Mouse (Mus musculus) left cerebral cortex, postnatal 10 days (tissue): ENCODE results near the gene Slc38a10. TPM values are rescaled to one million over a fixed set of nuclear protein-coding genes. Genes with fewer than 3 reads are reported as not detected.

Source experiments
- DNase-seq, 2 experiments: peaks; one replicate each; pipeline ENCODE4 v3.0.0; 2021 to 2022; ENCODE audit warnings: low spot score in 2 of 2, mixed read lengths in 1 of 2; ENCODE audit errors: extremely low spot score in 1 of 2
- intact Hi-C: fragments of 180-260 bp; cut with DNase I; formaldehyde crosslinking; loops from one replicate; pipeline ENCODE4 v1.15.1; 2025
- total RNA-seq, 2 experiments: library from RNA; stranded (reverse); gene quantifications; 2 replicates each; pipeline ENCODE4 v1.2.3; 2021

Slc38a10 gene
- total RNA-seq, 2 experiments from 2014 or later: 107 to 118 TPM

DNA sequence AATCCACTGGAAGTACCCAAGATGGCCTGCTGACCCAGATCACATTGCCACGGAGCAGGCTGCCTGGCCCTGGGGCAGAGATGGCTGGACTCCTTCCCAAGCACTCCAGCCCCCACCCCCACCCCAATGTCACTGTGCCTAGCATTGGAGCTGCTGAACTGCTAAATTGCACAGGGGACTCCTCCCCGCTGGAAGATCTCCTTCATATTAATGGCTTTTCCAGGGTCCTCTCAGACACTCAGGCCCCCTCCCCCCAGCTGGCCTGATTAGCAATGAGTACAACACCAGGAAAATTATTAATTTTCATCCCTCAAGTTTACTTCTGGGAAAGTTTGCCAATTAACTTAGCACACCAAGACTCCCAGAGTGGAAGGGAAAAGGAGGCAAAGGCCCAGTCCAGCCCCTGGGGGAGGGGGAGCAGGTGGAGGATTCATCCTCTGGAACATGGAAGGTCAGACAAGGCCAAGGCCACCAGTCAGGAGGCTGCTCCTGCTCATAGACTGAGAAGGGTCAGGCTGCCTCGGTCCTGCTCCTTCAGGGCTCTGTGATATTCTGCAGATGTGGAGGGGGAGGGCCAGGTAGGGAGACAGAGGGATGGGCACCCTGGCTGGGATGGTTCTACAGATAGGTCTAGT is 31.4 kb upstream of the Slc38a10 start:
- intact Hi-C loops: no loop called here
- no peak for DNase-seq

DNA sequence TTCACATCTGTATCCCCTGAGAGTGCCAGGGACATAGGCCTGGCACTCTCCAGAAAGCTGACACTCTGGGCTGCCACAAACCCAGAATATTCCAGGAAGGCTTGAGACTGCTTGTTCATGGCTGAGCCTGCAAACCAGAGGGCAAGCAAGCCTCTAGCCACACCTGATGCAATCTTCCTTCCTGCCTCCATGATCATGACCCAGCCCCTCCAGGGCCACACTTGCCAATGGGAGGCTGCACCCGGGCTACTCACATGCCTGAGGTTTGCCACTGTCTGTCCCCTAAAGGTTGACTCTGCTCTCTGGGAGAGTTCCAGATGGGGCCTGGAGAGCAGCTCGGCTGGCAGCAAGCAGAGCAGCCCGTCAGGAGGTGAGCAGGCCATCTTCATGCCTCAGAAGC is 30.2 kb upstream of the Slc38a10 start:
- intact Hi-C loops: no loop called here

DNA sequence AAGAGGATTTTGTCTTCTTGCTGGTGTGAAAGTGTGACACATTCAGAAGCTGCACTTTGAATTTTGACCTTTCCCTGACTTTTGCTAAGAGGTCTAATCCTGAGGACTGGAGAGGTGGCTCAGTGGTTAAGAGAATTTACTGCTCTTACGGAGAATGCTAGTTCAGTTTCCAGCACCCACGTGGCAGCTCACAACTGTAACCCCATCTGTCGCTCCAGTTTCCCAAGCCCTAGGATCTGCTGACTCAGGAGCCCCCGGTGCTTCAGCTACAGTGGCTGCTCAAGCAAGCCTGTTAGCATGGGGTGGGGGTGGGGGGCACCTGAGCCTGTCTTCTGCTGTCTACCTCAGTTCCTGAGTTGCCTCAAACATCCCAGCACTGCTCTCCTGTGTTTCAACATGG is 28.2 kb upstream of the Slc38a10 start:
- intact Hi-C loops: no loop called here
- no peak for DNase-seq

More for the DNA sequence above, 30.2 kb upstream of the Slc38a10 start:
- no peak for DNase-seq

DNA sequence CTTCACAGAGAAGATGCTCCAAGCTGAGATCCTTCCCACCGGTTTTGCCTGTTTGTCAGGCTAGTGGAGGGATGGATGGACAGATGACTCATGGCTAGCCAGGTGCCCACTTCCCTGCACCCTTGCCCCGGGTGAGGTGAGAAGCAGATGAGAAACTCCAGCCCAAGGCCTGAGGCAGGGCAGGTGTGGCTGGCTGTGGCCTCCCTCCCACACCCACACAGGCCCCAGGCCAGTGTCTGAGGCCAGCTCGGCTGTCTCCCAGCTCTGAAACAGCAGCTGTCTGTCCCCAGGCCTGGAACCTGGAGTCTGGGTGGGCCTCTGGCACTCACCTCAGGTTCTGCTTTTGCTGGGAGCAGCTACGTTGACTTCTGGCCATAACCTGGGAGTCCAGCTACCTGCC is 24.8 kb upstream of the Slc38a10 start:
- no peak for DNase-seq
- intact Hi-C loops: no loop called here

DNA sequence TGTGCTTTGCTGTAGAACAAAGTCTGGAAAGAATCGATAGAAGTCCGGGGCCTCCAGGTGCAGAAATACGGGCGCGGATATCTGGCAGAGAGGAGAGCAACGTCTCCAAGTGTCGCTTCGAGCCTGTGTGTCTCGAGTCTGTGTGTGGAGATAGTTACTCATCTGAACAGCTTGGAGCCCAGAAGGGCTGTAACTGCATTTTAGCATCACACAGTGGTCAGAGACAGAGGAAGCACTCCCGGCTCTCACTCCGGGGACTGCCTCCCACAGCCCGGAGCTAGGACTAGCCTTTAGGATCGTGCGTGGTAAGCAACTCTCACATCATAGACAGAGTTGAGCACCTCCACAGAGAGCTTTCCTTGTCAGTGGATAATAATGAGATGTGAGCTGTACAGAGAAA is 22.1 kb upstream of the Slc38a10 start:
- no peak for DNase-seq
- intact Hi-C loops: no loop called here

DNA sequence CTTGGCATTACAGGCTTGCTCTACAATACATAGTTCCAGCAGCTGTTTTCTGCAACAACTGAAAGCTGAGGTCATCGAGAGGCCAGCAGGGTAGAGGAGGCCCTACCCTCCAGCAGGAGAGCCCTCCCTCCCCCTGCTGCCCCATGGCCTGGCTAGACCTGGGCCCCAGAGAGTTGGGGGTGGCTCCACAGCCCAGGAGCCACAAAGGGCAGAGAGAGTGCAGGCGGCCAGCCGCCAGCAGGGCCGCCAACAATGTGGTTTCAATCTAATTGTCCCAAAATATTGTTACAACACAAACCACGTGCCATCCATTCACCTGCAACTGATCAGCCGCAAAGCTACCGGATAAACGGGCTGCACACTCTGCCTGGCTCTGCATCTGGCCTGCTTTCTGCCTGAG is 20.0 kb upstream of the Slc38a10 start:
- DNase-seq: no peak
- intact Hi-C loops: no loop called here

DNA sequence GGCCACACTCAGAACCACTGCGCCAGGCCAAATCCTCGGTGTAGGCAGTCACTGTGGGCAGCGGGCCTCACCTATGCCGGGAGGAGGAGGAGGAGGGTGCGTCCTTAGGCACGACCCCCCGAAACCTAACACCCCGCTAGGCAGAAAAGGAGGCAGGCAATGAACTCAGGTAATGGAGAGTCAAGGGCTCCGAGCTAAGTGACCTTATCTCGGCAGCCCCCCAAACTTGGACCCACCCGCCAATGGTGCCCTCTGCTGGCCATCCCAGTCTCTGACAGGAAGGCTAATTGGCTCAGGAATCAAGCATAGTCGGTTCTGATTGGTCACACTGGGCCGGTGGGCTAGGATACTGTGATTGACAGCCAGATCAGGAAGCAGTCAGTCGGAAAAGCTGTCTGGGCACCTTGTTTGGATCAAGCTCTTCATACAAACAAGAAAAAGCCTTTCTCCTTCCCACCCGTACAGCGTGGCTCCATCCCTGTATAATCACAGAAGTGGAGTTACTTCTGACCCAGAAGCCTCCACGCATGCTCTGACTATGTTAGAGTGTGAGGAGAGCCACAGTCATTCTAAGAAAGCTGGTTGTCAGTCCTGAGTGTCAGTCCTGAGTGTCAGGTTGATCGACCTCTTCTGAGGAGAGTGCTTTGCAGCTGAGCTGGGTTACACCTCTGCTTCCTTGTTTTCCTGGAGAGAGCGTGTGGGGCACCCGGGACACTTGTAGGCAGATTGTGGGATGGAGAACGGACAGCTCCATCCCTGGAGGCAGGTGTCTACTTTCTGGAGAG is 18.3 kb upstream of the Slc38a10 start:
- peak; percentile 67 to 88 for DNase-seq
- intact Hi-C loops: no loop called here

DNA sequence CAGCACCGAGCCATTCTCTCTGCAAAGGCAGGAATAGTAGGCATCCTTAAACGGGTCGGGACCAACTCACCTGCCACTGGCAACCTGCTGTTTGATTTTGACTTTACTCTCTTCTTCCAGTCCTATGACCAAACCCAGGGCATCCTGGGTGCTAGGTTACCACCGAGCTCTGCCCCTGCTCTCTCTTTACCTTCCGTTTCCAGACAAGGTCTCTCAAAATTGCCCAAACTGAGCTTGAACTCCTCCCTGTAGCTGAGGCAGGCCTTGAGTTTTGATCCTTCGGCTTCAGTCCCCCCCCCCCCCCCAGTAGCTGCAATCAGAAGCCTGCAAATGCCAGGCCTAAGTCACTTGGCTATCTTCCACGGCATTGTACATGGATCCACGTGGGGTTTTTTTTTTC is 17.4 kb upstream of the Slc38a10 start:
- no peak for DNase-seq
- intact Hi-C loops: no loop called here

DNA sequence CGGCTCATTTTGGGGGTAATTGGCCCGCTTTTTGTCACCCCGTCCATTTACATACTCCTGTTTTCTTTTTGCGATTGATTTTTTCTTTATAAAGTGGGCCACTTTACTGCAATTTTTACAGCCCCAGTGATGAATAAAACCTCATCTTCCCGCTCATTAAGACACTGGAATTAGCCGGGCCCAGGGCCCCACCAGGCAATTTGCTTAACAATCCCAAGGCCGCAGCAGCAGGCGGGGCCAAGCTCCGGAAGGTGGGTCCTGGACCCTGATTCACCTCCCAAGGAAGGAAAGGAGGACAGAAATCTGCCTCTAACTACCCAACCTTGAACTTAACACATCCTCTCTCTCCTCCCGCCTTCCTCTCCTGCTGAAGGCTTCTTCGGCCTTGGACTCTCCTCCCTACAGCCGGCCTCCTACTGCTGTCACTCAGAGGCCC is 16.8 kb upstream of the Slc38a10 start:
- intact Hi-C loops: no loop called here
- DNase-seq: no peak

DNA sequence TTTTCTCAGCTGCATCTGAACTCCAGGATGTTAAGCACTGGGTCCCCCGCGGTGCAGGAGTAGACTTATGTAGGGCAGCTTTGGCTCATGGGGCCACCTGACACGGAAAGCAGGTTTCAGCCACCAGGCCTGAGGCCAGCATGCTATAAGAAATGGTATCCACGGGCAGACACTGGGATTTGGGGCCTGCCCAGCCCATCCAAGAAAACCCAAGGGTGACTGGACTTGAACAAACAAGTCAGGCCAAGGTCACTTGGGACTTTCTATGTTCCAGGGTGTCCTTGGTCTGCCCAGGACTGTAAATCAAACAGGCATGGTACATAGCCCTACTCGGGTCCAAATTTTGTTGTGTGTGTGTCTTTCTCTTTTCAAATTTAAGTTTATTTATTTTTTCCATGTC is 15.9 kb upstream of the Slc38a10 start:
- DNase-seq: no peak
- intact Hi-C loops: no loop called here

DNA sequence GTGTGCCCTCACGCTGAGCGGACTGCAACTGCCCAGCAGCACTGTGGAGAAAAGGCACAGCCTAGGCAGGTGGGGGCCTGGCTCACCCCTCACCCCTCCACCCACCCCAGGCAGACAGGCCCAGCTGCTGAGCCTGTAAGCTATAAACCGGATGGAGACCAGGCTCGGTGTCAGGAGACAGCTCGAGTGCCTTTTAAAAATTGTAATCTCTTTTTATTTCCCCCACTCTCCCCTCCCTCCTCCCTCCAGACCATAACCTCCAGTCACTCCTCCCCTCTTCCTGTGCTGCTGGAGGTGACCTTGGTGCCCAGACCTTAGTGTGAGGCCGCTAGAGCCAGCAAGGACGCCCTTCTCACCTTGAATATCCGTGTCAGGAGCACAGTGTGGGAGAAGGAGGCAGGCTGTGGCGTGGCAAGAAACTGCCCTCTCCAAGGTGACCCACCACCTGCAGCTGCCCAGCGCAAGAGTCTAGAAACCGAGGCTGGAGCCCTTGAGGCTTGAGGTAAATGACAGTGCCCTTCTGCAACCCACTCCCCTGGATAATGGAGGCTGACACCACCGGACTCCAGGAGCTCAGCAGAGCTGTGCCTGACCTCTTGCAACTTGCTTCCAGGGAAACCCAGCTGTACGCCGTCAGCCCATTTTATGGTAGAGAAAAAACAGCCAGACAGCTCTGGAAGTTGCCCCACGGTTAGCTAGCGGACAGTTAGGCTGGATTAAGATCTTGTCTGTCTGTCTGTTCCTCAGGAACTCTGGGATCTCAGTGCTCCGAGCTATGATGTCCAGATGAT is 13.5 kb upstream of the Slc38a10 start:
- DNase-seq: no peak
- intact Hi-C loops: no loop called here

DNA sequence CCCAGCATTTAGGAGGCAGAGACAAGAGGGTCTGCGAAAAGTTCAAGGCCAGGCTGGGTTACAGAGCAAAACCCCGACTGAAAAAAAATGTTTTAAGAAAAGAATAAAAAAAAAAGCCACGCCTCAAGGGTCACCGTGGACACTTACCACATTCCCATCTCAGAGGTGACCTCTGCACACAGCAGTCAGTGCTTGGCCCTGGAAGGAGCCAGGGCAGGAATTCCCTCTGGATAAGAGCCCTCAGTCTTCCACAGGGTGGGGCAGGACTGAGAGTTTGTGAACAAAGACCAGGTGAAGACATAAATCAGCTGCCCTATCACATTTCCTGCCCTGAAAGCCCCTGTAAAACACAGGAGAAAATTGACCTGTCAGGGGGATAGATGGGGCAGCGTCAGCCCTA is 12.9 kb upstream of the Slc38a10 start:
- intact Hi-C loops: no loop called here
- DNase-seq: no peak

DNA sequence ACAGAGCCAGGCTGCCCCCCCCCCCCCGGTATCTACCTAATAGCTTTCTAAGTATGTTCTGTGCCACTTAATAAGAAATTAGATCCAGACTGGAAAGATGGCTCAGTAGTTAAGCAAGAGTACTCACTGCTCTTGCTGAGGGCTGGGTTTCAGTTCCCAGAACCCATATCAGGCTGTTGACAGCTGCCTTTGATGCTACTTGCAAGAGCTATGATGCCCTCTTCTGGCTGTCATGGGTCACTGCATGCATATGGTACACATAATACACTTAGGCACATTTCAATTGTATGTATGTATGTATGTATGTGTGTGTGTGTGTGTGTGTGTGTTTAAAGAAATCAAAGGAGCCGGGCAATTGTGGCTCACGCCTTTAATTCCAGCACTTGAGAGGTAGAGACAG is 12.1 kb upstream of the Slc38a10 start:
- intact Hi-C loops: no loop called here
- no peak for DNase-seq

DNA sequence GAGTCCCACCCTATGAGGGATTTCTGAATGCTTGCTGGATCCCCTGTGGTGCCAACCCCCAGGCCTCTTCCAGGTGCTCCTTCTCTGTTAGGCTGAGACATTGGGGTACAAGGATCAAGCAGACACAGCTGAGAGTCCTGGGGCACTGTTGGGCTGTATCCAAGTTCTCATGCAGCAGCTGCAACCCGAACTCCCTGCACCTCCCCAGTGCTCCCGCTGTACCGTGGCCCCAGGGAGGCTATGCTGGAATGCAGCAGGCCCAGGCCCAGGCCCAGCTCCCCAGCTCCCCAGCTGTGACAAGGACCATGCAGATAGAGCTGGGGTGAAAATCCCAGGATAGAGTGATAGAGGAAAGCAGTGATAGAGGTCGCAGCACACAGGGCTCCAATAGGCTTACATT is 10.1 kb upstream of the Slc38a10 start:
- intact Hi-C loops: no loop called here
- DNase-seq: no peak

DNA sequence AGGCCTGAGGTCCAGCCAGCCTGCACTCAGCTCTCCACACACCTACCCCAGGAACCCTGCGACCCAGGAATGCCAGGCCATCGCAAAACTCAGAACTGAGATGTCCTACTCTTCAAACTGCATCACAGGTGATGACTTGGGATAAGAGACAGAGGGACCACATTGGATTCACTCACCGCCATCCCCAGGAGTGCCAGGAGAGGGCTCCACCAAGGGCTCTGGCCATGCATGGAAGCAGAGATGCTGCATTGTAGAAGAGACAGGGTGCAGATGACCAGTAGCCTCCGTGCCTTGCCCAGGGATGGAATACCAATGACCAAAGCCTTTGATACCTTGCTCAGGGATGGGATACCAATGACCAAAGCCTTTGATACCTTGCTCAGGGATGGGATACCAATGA is 9.3 kb upstream of the Slc38a10 start:
- no peak for DNase-seq
- intact Hi-C loops: no loop called here

DNA sequence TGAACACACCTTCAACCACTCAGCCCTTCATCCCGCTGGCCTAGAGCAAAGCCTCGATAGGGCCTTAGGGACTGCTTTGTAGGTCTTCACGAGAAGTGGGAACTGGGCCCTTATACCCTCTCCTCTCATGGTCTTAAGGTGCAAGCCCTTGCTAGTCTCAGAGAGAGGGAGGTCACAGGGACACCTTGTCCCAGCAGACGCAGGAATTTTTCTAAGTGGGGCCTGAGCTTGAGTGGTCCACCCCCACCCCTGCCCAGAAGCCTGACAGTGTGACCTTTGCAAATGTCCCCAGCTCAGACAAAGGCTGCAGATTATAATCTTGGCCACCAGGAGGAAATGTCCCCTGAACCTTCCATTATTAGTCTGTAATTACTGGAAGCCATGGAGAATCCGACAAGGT is 8.5 kb upstream of the Slc38a10 start:
- DNase-seq: no peak
- intact Hi-C loops: no loop called here

DNA sequence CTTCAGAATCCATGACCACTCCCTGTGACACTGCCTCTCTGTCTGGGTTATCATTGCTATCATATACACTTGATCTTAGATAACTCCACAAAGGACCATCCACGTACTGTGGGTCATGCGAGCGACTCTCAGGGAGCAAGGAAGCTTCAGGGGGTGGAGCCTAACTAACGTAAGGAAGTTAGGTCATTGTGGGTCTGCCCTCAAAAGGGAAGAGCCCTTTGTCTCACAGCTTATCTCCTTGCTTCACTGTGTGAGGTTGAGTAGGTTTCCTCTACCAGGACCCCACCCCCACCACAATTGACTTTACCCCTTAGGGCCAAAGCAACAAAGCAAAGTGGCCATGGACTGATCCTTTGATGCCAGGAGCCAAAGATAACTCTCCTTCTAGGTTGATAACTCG is 7.7 kb upstream of the Slc38a10 start:
- DNase-seq: no peak
- intact Hi-C loops: no loop called here

DNA sequence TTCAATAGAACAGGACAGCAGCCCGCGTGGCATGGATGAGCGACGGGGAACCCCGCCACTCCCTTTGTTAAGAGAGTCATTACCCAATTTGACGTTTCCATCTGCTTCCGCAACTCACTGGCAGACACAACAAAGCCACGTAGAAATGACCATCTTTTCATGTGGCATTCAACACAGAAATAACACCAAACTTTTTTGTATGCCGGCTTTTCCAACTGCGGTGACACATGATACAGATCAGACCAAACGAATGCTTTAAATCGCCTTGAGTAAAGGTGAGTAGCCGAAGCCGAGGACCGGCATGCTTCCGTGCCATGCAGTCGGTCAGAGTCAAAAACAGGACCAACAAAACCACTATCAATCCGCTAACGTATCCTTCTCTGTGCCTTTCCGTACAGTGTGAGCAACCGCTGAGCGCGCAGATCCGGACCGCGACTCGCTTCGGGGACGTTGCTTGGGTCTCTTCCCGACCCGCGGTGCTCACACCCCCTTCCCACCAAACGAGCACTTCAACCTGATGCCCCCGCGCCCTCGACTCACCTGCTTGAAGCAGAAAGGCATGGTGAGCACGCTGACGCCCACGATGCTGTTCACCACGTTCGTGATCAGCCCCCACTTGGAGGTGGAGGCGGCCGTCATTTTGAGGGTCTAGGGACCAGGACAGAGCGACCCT is 570 bp downstream of the Slc38a10 start:
- no peak for DNase-seq
- intact Hi-C loops: no loop called here

DNA sequence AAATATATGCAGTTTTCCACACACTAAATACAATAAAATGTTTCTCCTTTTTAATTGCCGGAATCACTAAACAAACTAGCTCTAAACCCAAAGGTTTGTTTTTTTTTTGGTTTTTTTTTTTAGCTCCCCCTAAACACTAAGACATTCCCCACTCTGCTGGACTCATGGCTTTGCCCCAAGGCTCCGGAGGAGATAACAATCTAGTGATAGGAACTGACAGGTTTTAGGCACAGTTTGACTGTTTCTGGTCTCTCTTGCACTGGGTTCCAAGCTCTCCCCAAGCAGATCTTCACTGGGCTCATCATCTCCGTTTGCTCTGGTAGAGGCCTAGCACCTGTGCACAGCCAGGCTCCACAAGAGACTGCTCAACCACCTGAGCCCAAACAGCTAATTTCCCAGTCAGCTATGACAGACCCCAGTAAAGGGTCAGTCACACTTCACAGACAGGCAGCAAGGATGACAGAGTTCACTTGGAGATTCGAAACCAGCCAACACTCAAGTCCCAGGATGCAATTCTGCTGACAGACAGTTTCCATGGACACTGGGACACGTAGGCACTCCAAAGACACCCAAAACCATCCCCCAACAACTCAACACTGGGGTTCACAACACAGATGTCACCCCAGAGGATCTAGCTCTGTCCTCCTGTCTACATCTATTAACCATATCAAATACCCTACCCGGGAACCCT is 1.5 kb downstream of the Slc38a10 start:
- intact Hi-C loops: no loop called here
- DNase-seq: no peak
